In the genomic region with DNA sequence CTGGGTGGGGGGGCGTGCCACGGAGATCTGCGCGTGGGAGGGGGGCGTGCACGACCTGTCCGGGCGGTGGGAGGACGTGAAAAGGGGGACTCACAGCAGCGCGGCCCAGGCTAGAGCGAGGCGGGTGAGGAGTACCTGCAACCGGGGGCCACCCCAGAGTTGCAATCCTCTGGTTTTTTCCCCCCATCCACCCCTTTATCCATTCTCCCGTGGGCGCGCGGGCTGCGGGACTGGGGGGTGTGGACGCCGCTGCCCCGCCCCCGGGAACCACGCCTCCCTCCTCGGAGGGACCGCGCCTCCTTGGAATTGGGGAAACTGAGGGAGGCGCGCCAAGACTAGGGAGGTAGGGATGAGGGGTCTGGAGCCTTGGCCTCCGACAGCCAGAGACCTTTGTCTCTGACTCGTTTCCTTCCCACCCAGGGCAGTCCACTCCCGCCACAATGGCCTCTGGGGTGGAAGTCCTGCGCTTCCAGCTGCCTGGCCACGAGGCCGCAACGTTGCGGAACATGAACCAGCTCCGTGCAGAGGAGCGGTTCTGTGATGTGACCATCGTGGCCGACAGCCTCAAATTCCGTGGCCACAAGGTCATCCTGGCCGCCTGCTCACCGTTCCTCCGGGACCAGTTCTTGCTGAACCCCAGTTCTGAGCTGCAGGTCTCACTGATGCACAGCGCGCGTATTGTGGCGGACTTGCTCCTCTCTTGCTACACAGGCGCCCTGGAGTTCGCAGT, we compare ENCODE assay signal across 9 mouse cellular contexts. TPM values are rescaled to one million over a fixed set of nuclear protein-coding genes. Genes with fewer than 3 reads are reported as not detected.
DNase-seq lines count a peak whose midpoint lies in the region; ATAC-seq and TF ChIP-seq lines count a peak whose summit lies in the region.
"Had no signal": no experiment of that assay in that cellular context is flagged by ENCODE, and none has a peak within 500 bp of the region (broad histone marks: within the 10 kb centered on the region; RNA-seq: fewer than 3 reads in every experiment).

No protein-coding gene starts in this region.

- no peak for TF ChIP-seq EP300 in stomach, postnatal 0 days (optimal IDR thresholded peaks at IDR 0.05)

- no peak overlapping the region for H3K27ac ChIP-seq in brown adipose tissue, adult 24 weeks (replicated peaks; ENCODE audit: low read depth, low read length)
- H3K27ac ChIP-seq in forebrain, embryonic 16.5 days (ENCODE audit: low read length): peak overlapping the region; percentile 92
- H3K27ac ChIP-seq in hindbrain, embryonic 14.5 days: peak overlapping the region; percentile 96
- H3K27ac ChIP-seq in stomach, postnatal 0 days (replicated peaks): peak overlapping the region; percentile 80

- intact Hi-C loops in left cerebral cortex, postnatal 25 days (cut with DNase I): loop anchor here (5.0 kb wide), 3 partner anchors 43 to 778 kb away; partner anchors contain the start of genes Csnk2b, Gpank1, H2-DMa and Nelfe

- H3K9me3 ChIP-seq in forebrain, embryonic 16.5 days (ENCODE audit: control insufficient read depth, low read length): no peaks in the 10 kb centered on the region
- no peaks in the 10 kb centered on the region for H3K9me3 ChIP-seq in hindbrain, embryonic 14.5 days (ENCODE audit: control insufficient read depth, low read length)
- H3K9me3 ChIP-seq in stomach, postnatal 0 days (ENCODE audit: control insufficient read depth, low read length): no peaks in the 10 kb centered on the region

- H3K4me3 ChIP-seq in brown adipose tissue, adult 24 weeks (ENCODE audit: insufficient read depth, low read depth, low read length): peak overlapping the region; percentile 69
- peak overlapping the region; percentile 55 for H3K4me3 ChIP-seq in forebrain, embryonic 16.5 days (replicated peaks; ENCODE audit: low read length)
- peak overlapping the region; percentile 75 for H3K4me3 ChIP-seq in hindbrain, embryonic 14.5 days (replicated peaks; ENCODE audit: low read length)
- H3K4me3 ChIP-seq in stomach, postnatal 0 days (ENCODE audit: low read depth, low read length): peak overlapping the region; percentile 75

- H3K27me3 ChIP-seq in forebrain, embryonic 16.5 days (replicated peaks; ENCODE audit: control insufficient read depth, insufficient read depth, low read length): no peaks in the 10 kb centered on the region
- H3K27me3 ChIP-seq in hindbrain, embryonic 14.5 days (ENCODE audit: control insufficient read depth, insufficient read depth, low read length): no peaks in the 10 kb centered on the region
- H3K27me3 ChIP-seq in stomach, postnatal 0 days (ENCODE audit: control insufficient read depth, insufficient read depth, low read length): no peaks in the 10 kb centered on the region

- H3K4me2 ChIP-seq in forebrain, embryonic 16.5 days (ENCODE audit: low read length): peak overlapping the region; percentile 69
- peak overlapping the region; percentile 79 for H3K4me2 ChIP-seq in hindbrain, embryonic 14.5 days (replicated peaks)
- H3K4me2 ChIP-seq in stomach, postnatal 0 days (replicated peaks; ENCODE audit: low read depth): peak overlapping the region; percentile 91

- H3K4me1 ChIP-seq in brown adipose tissue, adult 24 weeks (ENCODE audit: control insufficient read depth, insufficient read depth, insufficient read length, low read length): peaks cover 3% of the 10 kb centered on the region; the same call in 1 of the 2 replicates
- peaks cover 37% of the 10 kb centered on the region for H3K4me1 ChIP-seq in forebrain, embryonic 16.5 days (replicated peaks; ENCODE audit: control insufficient read depth, insufficient read depth, low read length)
- peaks cover 29% of the 10 kb centered on the region for H3K4me1 ChIP-seq in hindbrain, embryonic 14.5 days (replicated peaks; ENCODE audit: control insufficient read depth, insufficient read depth, low read length)
- H3K4me1 ChIP-seq in stomach, postnatal 0 days (replicated peaks; ENCODE audit: control insufficient read depth, insufficient read depth): no peaks in the 10 kb centered on the region

- ATAC-seq in CD4-positive, CD25-positive, alpha-beta regulatory T cell, adult 4 months: no peak
- peak; percentile 29 for ATAC-seq in forebrain, embryonic 16.5 days
- peak; percentile 35 for ATAC-seq in hindbrain, embryonic 14.5 days (ENCODE audit: low FRiP score)
- peak; percentile 4; the same call in 1 of the 2 replicates for ATAC-seq in stomach, postnatal 0 days (ENCODE audit: low FRiP score, low TSS enrichment)

- H3K9ac ChIP-seq in forebrain, embryonic 16.5 days (replicated peaks; ENCODE audit: low read depth, low read length): peak overlapping the region; percentile 93
- peak overlapping the region; percentile 89 for H3K9ac ChIP-seq in hindbrain, embryonic 14.5 days
- peak overlapping the region; percentile 79 for H3K9ac ChIP-seq in stomach, postnatal 0 days (ENCODE audit: low read length)

- H3K36me3 ChIP-seq in forebrain, embryonic 16.5 days (ENCODE audit: control insufficient read depth, insufficient read depth): peaks cover 5% of the 10 kb centered on the region
- H3K36me3 ChIP-seq in hindbrain, embryonic 14.5 days (replicated peaks; ENCODE audit: control insufficient read depth, insufficient read depth): peaks cover 8% of the 10 kb centered on the region; the same call in 1 of the 2 replicates
- H3K36me3 ChIP-seq in stomach, postnatal 0 days (ENCODE audit: control insufficient read depth, insufficient read depth, low read length): no peaks in the 10 kb centered on the region

- DNase-seq in CD4-positive, CD25-positive, alpha-beta regulatory T cell, adult 2 months (ENCODE audit: low read depth, low spot score): peak; percentile 44
- peak; percentile 34 for DNase-seq in hindbrain, embryonic 14.5 days (ENCODE audit: low spot score)
- peak; percentile 23 to 40 for DNase-seq in left cerebral cortex, postnatal 25 days (ENCODE audit: low spot score in 2 of 2)
- peak; percentile 27 for DNase-seq in mesoderm, embryonic 11.5 days (ENCODE audit: low read depth, low spot score)
- peak; percentile 59 for DNase-seq in stomach, postnatal 0 days (ENCODE audit: low spot score)

- WGBS in forebrain, embryonic 16.5 days: 5% methylated on average over 47 of the region's 51 CpGs
- 5% methylated on average over 43 of the region's 51 CpGs for WGBS in hindbrain, embryonic 14.5 days
- 12% methylated on average over 31 of the region's 51 CpGs for WGBS in stomach, postnatal 0 days

- no peak for TF ChIP-seq CTCF in stomach, postnatal 0 days (IDR thresholded peaks at IDR 0.05; ENCODE audit: low read depth)

RNA-seq across cellular contexts. Expression of gene C2, which starts 3.1 kb away (rescaled TPM):
- 1 to 10 TPM; 1.1 to 2.5 TPM for polyA plus RNA-seq in CD4-positive, CD25-positive, alpha-beta regulatory T cell, adult 4 months (2017; shearing (Covaris generic))
- 6.0 and 12.4 TPM in 2 replicates for polyA plus RNA-seq in brown adipose tissue, adult 24 weeks (2012; ENCODE audit: insufficient read depth, insufficient read length, missing spikeins)
- polyA plus RNA-seq in forebrain, embryonic 16.5 days (2015; fragmentation: Nextera tagmentation; extraction: Ambion mirVana): 1.6 and 1.7 TPM in 2 replicates
- polyA plus RNA-seq in hindbrain, embryonic 14.5 days (2014; fragmentation: Nextera tagmentation; extraction: Ambion mirVana): 1.2 and 1.8 TPM in 2 replicates
- 1 to 10 TPM; 1.5 to 3.6 TPM for total RNA-seq in left cerebral cortex, postnatal 25 days (2021)
- 4.8 and 5.5 TPM in 2 replicates for polyA plus RNA-seq in stomach, postnatal 0 days (2015; fragmentation: Nextera tagmentation; extraction: Ambion mirVana)

RNA-seq across cellular contexts. Expression of gene Ehmt2, which starts 3.3 kb away (rescaled TPM):
- 10 to 100 TPM; 21.8 to 30.5 TPM for polyA plus RNA-seq in CD4-positive, CD25-positive, alpha-beta regulatory T cell, adult 4 months (2017; shearing (Covaris generic))
- 27.4 and 30.6 TPM in 2 replicates for polyA plus RNA-seq in brown adipose tissue, adult 24 weeks (2012; ENCODE audit: insufficient read depth, insufficient read length, missing spikeins)
- polyA plus RNA-seq in forebrain, embryonic 16.5 days (2015; fragmentation: Nextera tagmentation; extraction: Ambion mirVana): 107 and 121 TPM in 2 replicates
- 72.6 and 82.1 TPM in 2 replicates for polyA plus RNA-seq in hindbrain, embryonic 14.5 days (2014; fragmentation: Nextera tagmentation; extraction: Ambion mirVana)
- total RNA-seq in left cerebral cortex, postnatal 25 days (2021): 100 to 1,000 TPM; 166 to 167 TPM
- 23.8 and 26.2 TPM in 2 replicates for polyA plus RNA-seq in stomach, postnatal 0 days (2015; fragmentation: Nextera tagmentation; extraction: Ambion mirVana)

RNA-seq across cellular contexts. Expression of gene Gm20547, which starts 13.1 kb away (rescaled TPM):
- polyA plus RNA-seq in CD4-positive, CD25-positive, alpha-beta regulatory T cell, adult 4 months (2017; shearing (Covaris generic)): not detected
- not detected in 2 replicates for polyA plus RNA-seq in brown adipose tissue, adult 24 weeks (2012; ENCODE audit: insufficient read depth, insufficient read length, missing spikeins)
- polyA plus RNA-seq in forebrain, embryonic 16.5 days (2015; fragmentation: Nextera tagmentation; extraction: Ambion mirVana): 0.29 TPM in 1 of 2 replicates, not detected in the other
- polyA plus RNA-seq in hindbrain, embryonic 14.5 days (2014; fragmentation: Nextera tagmentation; extraction: Ambion mirVana): not detected in 2 replicates
- not detected for total RNA-seq in left cerebral cortex, postnatal 25 days (2021)
- polyA plus RNA-seq in stomach, postnatal 0 days (2015; fragmentation: Nextera tagmentation; extraction: Ambion mirVana): not detected in 2 replicates
- polyA plus RNA-seq: large intestine, adult 2 months had no signal

RNA-seq across cellular contexts. Expression of gene Zbtb12, which starts 15.7 kb away (rescaled TPM):
- not detected for polyA plus RNA-seq in CD4-positive, CD25-positive, alpha-beta regulatory T cell, adult 4 months (2017; shearing (Covaris generic))
- 3.0 and 3.3 TPM in 2 replicates for polyA plus RNA-seq in brown adipose tissue, adult 24 weeks (2012; ENCODE audit: insufficient read depth, insufficient read length, missing spikeins)
- polyA plus RNA-seq in forebrain, embryonic 16.5 days (2015; fragmentation: Nextera tagmentation; extraction: Ambion mirVana): 7.1 and 8.0 TPM in 2 replicates
- 3.0 and 3.3 TPM in 2 replicates for polyA plus RNA-seq in hindbrain, embryonic 14.5 days (2014; fragmentation: Nextera tagmentation; extraction: Ambion mirVana)
- total RNA-seq in left cerebral cortex, postnatal 25 days (2021): 1 to 10 TPM; 6.9 to 7.3 TPM
- polyA plus RNA-seq in stomach, postnatal 0 days (2015; fragmentation: Nextera tagmentation; extraction: Ambion mirVana): 0.59 and 0.62 TPM in 2 replicates

RNA-seq across cellular contexts. Expression of gene Slc44a4, which starts 19.3 kb away (rescaled TPM):
- not detected for polyA plus RNA-seq in CD4-positive, CD25-positive, alpha-beta regulatory T cell, adult 4 months (2017; shearing (Covaris generic))
- not detected in 2 replicates for polyA plus RNA-seq in brown adipose tissue, adult 24 weeks (2012; ENCODE audit: insufficient read depth, insufficient read length, missing spikeins)
- polyA plus RNA-seq in forebrain, embryonic 16.5 days (2015; fragmentation: Nextera tagmentation; extraction: Ambion mirVana): 0.09 TPM in 1 of 2 replicates, not detected in the other
- 0.11 and 0.12 TPM in 2 replicates for polyA plus RNA-seq in hindbrain, embryonic 14.5 days (2014; fragmentation: Nextera tagmentation; extraction: Ambion mirVana)
- under 1 TPM; 0.55 to 0.66 TPM for total RNA-seq in left cerebral cortex, postnatal 25 days (2021)
- 31.2 and 33.1 TPM in 2 replicates for polyA plus RNA-seq in stomach, postnatal 0 days (2015; fragmentation: Nextera tagmentation; extraction: Ambion mirVana)
